Mouse (Mus musculus): ENCODE data around the gene Pdpk1.
A peak's percentile ranks its signal among the peaks of the same experiment; 100 is the strongest.

Gene Pdpk1

GRCm38 (mm10) chr17:24150824-24151223 is at the start of gene Pdpk1:
TSS of gene Pdpk1 (minus strand) at chr17:24150924.
- DNase-seq (ENCODE audit: low spot score) = no peak

- no peak for DNase-seq (ENCODE audit: low spot score)
Observed at GRCm38 (mm10) chr17:24199741-24200140, 49.0 kb upstream of the Pdpk1 start.

GRCm38 (mm10) chr17:24199252-24199651 is 48.5 kb upstream of the Pdpk1 start:
- DNase-seq (ENCODE audit: low spot score) = no peak

GRCm38 (mm10) chr17:24197032-24197824 is 46.5 kb upstream of the Pdpk1 start:
- DNase-seq (ENCODE audit: low spot score) = no peak

- DNase-seq (ENCODE audit: low spot score) = no peak
Observed at GRCm38 (mm10) chr17:24195349-24195748, 44.6 kb upstream of the Pdpk1 start.

GRCm38 (mm10) chr17:24193769-24194168 is 43.0 kb upstream of the Pdpk1 start:
- no peak for DNase-seq (ENCODE audit: low spot score)

GRCm38 (mm10) chr17:24193268-24193667 is 42.5 kb upstream of the Pdpk1 start:
- no peak for DNase-seq (ENCODE audit: low spot score)

GRCm38 (mm10) chr17:24192848-24193247 is 42.1 kb upstream of the Pdpk1 start:
- no peak for DNase-seq (ENCODE audit: low spot score)

GRCm38 (mm10) chr17:24191481-24191880 is 40.8 kb upstream of the Pdpk1 start:
- DNase-seq (ENCODE audit: low spot score) = no peak

GRCm38 (mm10) chr17:24190934-24191333 is 40.2 kb upstream of the Pdpk1 start:
- DNase-seq (ENCODE audit: low spot score) = no peak

- no peak for DNase-seq (ENCODE audit: low spot score)
Observed at GRCm38 (mm10) chr17:24174259-24174658, 23.5 kb upstream of the Pdpk1 start.

GRCm38 (mm10) chr17:24173423-24173822 is 22.7 kb upstream of the Pdpk1 start:
- DNase-seq (ENCODE audit: low spot score) = peak; percentile 78

- no peak for DNase-seq (ENCODE audit: low spot score)
Observed at GRCm38 (mm10) chr17:24171738-24172137, 21.0 kb upstream of the Pdpk1 start.

- no peak for DNase-seq (ENCODE audit: low spot score)
Observed at GRCm38 (mm10) chr17:24170729-24171128, 20.0 kb upstream of the Pdpk1 start.

- DNase-seq (ENCODE audit: low spot score) = no peak
Observed at GRCm38 (mm10) chr17:24170125-24170524, 19.4 kb upstream of the Pdpk1 start.

GRCm38 (mm10) chr17:24169317-24170065 is 18.8 kb upstream of the Pdpk1 start, which contains the start of gene Atp6v0c:
TSS of gene Atp6v0c (minus strand) at chr17:24169702.
- DNase-seq (ENCODE audit: low spot score) = peak; percentile 95

- peak; percentile 43 for DNase-seq (ENCODE audit: low spot score)
Observed at GRCm38 (mm10) chr17:24168590-24169277, 18.0 kb upstream of the Pdpk1 start.

GRCm38 (mm10) chr17:24167891-24168505 is 17.3 kb upstream of the Pdpk1 start:
- DNase-seq (ENCODE audit: low spot score) = no peak

- no peak for DNase-seq (ENCODE audit: low spot score)
Observed at GRCm38 (mm10) chr17:24167120-24167519, 16.4 kb upstream of the Pdpk1 start.

GRCm38 (mm10) chr17:24164566-24165259 is 14.0 kb upstream of the Pdpk1 start:
- peak; percentile 39 for DNase-seq (ENCODE audit: low spot score)

- peak; percentile 95 for DNase-seq (ENCODE audit: low spot score)
Observed at GRCm38 (mm10) chr17:24163176-24163962, 12.6 kb upstream of the Pdpk1 start, which contains the start of gene Amdhd2. TSS of gene Amdhd2 (minus strand) at chr17:24163766.
